In the genomic region with DNA sequence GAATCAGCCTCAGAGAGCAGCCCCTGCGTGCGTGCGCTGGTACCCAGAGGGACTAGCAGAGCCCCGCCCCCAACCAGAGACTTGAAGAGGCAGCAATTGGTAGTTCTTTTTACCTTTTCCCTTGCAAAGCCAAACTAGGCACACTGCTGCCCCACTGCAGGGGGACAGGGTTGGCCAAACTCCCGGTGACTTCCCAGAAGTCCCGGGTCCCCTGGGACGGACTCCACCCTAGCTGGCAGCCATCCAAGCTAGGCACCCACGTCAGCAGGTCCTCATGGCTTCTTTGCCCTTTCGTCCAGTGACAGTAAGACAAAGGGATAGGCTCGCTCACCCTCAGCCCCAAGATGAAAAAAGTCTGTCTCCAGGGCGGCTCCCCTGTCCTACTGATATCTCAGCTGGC, we compare ENCODE assay signal across 11 mouse cellular contexts. TPM values are rescaled to one million over a fixed set of nuclear protein-coding genes. Genes with fewer than 3 reads are reported as not detected.
DNase-seq lines count a peak whose midpoint lies in the region; ATAC-seq and TF ChIP-seq lines count a peak whose summit lies in the region.
"Had no signal": no experiment of that assay in that cellular context is flagged by ENCODE, and none has a peak within 500 bp of the region (broad histone marks: within the 10 kb centered on the region; RNA-seq: fewer than 3 reads in every experiment).

No protein-coding gene starts in this region.

- intact Hi-C loops in heart, postnatal 10 days (cut with DNase I) = no loop called here

- no peak overlapping the region for H3K9ac ChIP-seq in forebrain, embryonic 16.5 days (replicated peaks; ENCODE audit: low read depth, low read length)
- H3K9ac ChIP-seq in forebrain, embryonic 13.5 days = no peak overlapping the region
- H3K9ac ChIP-seq: neural tube, embryonic 13.5 days had no signal

- 23% methylated on average over 11 of the region's 11 CpGs for WGBS in lung, adult 2 months
- WGBS in forebrain, embryonic 16.5 days = 20% methylated on average over 11 of the region's 11 CpGs
- 28% methylated on average over 11 of the region's 11 CpGs for WGBS in forebrain, embryonic 13.5 days

- H3K4me2 ChIP-seq in forebrain, embryonic 16.5 days (ENCODE audit: low read length) = no peak overlapping the region
- no peak overlapping the region for H3K4me2 ChIP-seq in forebrain, embryonic 13.5 days
- H3K4me2 ChIP-seq: neural tube, embryonic 13.5 days had no signal

- ATAC-seq in forebrain, embryonic 16.5 days = no peak
- ATAC-seq in forebrain, embryonic 13.5 days = no peak
- ATAC-seq: activated CD4-positive, CD25-positive, alpha-beta regulatory T cell, adult 4 months had no signal

- TF ChIP-seq POLR2A in lung, adult 2 months (IDR thresholded peaks at IDR 0.05; ENCODE audit: borderline replicate concordance, extremely low read depth, low read depth, low read length) = no peak

- no peak for TF ChIP-seq CTCF in lung, adult 2 months (IDR thresholded peaks at IDR 0.05; ENCODE audit: insufficient read depth, low read length)

- no peak overlapping the region for H3K4me3 ChIP-seq in lung, adult 2 months (replicated peaks; ENCODE audit: extremely low read depth, low read depth, low read length)
- H3K4me3 ChIP-seq in forebrain, embryonic 16.5 days (replicated peaks; ENCODE audit: low read length) = no peak overlapping the region
- no peak overlapping the region for H3K4me3 ChIP-seq in forebrain, embryonic 13.5 days
- H3K4me3 ChIP-seq: neural tube, embryonic 13.5 days had no signal

- H3K27me3 ChIP-seq in forebrain, embryonic 16.5 days (replicated peaks; ENCODE audit: control insufficient read depth, insufficient read depth, low read length) = peaks cover 15% of the 10 kb centered on the region
- H3K27me3 ChIP-seq in forebrain, embryonic 13.5 days = peaks cover 34% of the 10 kb centered on the region

- no peak overlapping the region for H3K27ac ChIP-seq in forebrain, embryonic 16.5 days (ENCODE audit: low read length)
- no peak overlapping the region for H3K27ac ChIP-seq in forebrain, embryonic 13.5 days
- H3K27ac ChIP-seq: neural tube, embryonic 13.5 days had no signal

- DNase-seq in cerebellum, adult 9-11 months = peak; percentile 49
- DNase-seq in cerebellum, adult 11 months = no peak
- DNase-seq in adrenal gland, adult 2 months = peak; percentile 91
- peak; percentile 84 to 88 for DNase-seq in heart, postnatal 10 days
- DNase-seq in lung, adult 2 months = peak; percentile 22
- no peak for DNase-seq in thymus, postnatal 4 days
- DNase-seq: thymus, postnatal 25 days had no signal

- peaks cover 16% of the 10 kb centered on the region for H3K4me1 ChIP-seq in lung, adult 2 months (ENCODE audit: control insufficient read depth, insufficient read depth, low read length)
- H3K4me1 ChIP-seq in forebrain, embryonic 16.5 days (replicated peaks; ENCODE audit: control insufficient read depth, insufficient read depth, low read length) = peaks cover 20% of the 10 kb centered on the region
- H3K4me1 ChIP-seq in forebrain, embryonic 13.5 days = peaks cover 18% of the 10 kb centered on the region

- no peaks in the 10 kb centered on the region for H3K9me3 ChIP-seq in forebrain, embryonic 16.5 days (ENCODE audit: control insufficient read depth, low read length)
- H3K9me3 ChIP-seq in forebrain, embryonic 13.5 days (replicated peaks) = no peaks in the 10 kb centered on the region
- H3K9me3 ChIP-seq: neural tube, embryonic 13.5 days had no signal

- no peaks in the 10 kb centered on the region for H3K36me3 ChIP-seq in forebrain, embryonic 16.5 days (ENCODE audit: control insufficient read depth, insufficient read depth)
- no peaks in the 10 kb centered on the region for H3K36me3 ChIP-seq in forebrain, embryonic 13.5 days (ENCODE audit: poor library complexity, severe bottlenecking)
- H3K36me3 ChIP-seq: neural tube, embryonic 13.5 days had no signal

RNA-seq across cellular contexts. Expression of a gene that starts 29.9 kb away (rescaled TPM):
- 1,000 to 10,000 TPM; 1,225 to 1,281 TPM for total RNA-seq in adrenal gland, adult 2 months (2021)
- 6,176 and 11,313 TPM in 2 replicates for polyA plus RNA-seq in adrenal gland, adult 2 months (2012; rRNA removed)
- 100 to 1,000 TPM; 159 to 183 TPM for total RNA-seq in heart, postnatal 10 days (2021)
- 85.5 and 98.7 TPM in 2 replicates for polyA plus RNA-seq in lung, adult 2 months (2012; rRNA removed)
- 2.8 and 3.5 TPM in 2 replicates for polyA plus RNA-seq in forebrain, embryonic 16.5 days (2015; fragmentation: Nextera tagmentation; extraction: Ambion mirVana)
- 1.0 TPM in 2 replicates for polyA plus RNA-seq in forebrain, embryonic 13.5 days (2015; fragmentation: Nextera tagmentation; extraction: Ambion mirVana)
- polyA plus RNA-seq: activated CD4-positive, CD25-positive, alpha-beta regulatory T cell, adult 4 months had no signal

RNA-seq across cellular contexts. Expression of a gene that starts 29.9 kb away (rescaled TPM):
- total RNA-seq in adrenal gland, adult 2 months (2021) = 10 to 100 TPM; 49.0 to 50.9 TPM
- polyA plus RNA-seq in adrenal gland, adult 2 months (2012; rRNA removed) = 140 and 145 TPM in 2 replicates
- total RNA-seq in heart, postnatal 10 days (2021) = 10 to 100 TPM; 42.1 to 45.4 TPM
- polyA plus RNA-seq in lung, adult 2 months (2012; rRNA removed) = 82.9 and 97.2 TPM in 2 replicates
- polyA plus RNA-seq in forebrain, embryonic 16.5 days (2015; fragmentation: Nextera tagmentation; extraction: Ambion mirVana) = 30.1 and 32.5 TPM in 2 replicates
- 26.2 and 29.3 TPM in 2 replicates for polyA plus RNA-seq in forebrain, embryonic 13.5 days (2015; fragmentation: Nextera tagmentation; extraction: Ambion mirVana)

RNA-seq across cellular contexts. Expression of a gene that starts 48.7 kb away (rescaled TPM):
- 1 to 10 TPM; 5.1 to 6.4 TPM for total RNA-seq in adrenal gland, adult 2 months (2021)
- 10.9 and 14.5 TPM in 2 replicates for polyA plus RNA-seq in adrenal gland, adult 2 months (2012; rRNA removed)
- total RNA-seq in heart, postnatal 10 days (2021) = 10 to 100 TPM; 85.5 to 86.1 TPM
- polyA plus RNA-seq in lung, adult 2 months (2012; rRNA removed) = 12.2 and 13.8 TPM in 2 replicates
- 95.3 and 114 TPM in 2 replicates for polyA plus RNA-seq in forebrain, embryonic 16.5 days (2015; fragmentation: Nextera tagmentation; extraction: Ambion mirVana)
- polyA plus RNA-seq in forebrain, embryonic 13.5 days (2015; fragmentation: Nextera tagmentation; extraction: Ambion mirVana) = 264 and 275 TPM in 2 replicates

Comparison
In these comparisons a context has a peak if more than half of its experiments do, and no peak if none do; other contexts are left out.
1. DNase-seq: peak in cerebellum, adult 9-11 months (single experiment), adrenal gland, adult 2 months (single experiment), heart, postnatal 10 days (2 of 2) and lung, adult 2 months (single experiment); none in cerebellum, adult 11 months (single experiment) and thymus, postnatal 4 days (single experiment).
2. RNA of a gene that starts 29.9 kb away (polyA plus RNA-seq): 6,176 to 11,313 TPM in adrenal gland, adult 2 months; 85.5 to 98.7 TPM in lung, adult 2 months, 2.8 to 3.5 TPM in forebrain, embryonic 16.5 days and 1.0 TPM in forebrain, embryonic 13.5 days; every median in the first group is over 10 times any median in the second.